Mouse (Mus musculus): Measurements from ENCODE around the gene Ets1. TPM values are rescaled to one million over a fixed set of nuclear protein-coding genes. Genes with fewer than 3 reads are reported as not detected.

Gene Ets1
- polyA plus RNA-seq, 1 experiment, result 13.2 TPM

- no peaks in the 10 kb centered on the region for H3K27me3 ChIP-seq (ENCODE audit: control insufficient read depth, insufficient read depth, low read length, poor library complexity, severe bottlenecking)
- no peak overlapping the region for H3K27ac ChIP-seq (ENCODE audit: insufficient read depth, low read length)
- H3K9me3 ChIP-seq (replicated peaks; ENCODE audit: control insufficient read depth, insufficient read depth, low read length, poor library complexity, severe bottlenecking), result no peaks in the 10 kb centered on the region
- H3K4me3 ChIP-seq (ENCODE audit: low read depth, low read length), result no peak overlapping the region
- H3K9ac ChIP-seq (ENCODE audit: low read depth, poor library complexity, severe bottlenecking), result no peak overlapping the region
- H3K4me1 ChIP-seq (ENCODE audit: control insufficient read depth, insufficient read depth, low read length), result no peaks in the 10 kb centered on the region
- TF ChIP-seq POLR2A (IDR thresholded peaks at IDR 0.05; ENCODE audit: insufficient read depth, low read length), result no peak
- TF ChIP-seq EP300 (IDR thresholded peaks at IDR 0.05; ENCODE audit: insufficient read depth, low read depth, low read length), result no peak
- no peak for TF ChIP-seq CTCF (IDR thresholded peaks at IDR 0.05; ENCODE audit: low read depth, low read length)
- no peaks in the 10 kb centered on the region for H3K36me3 ChIP-seq (ENCODE audit: control insufficient read depth, insufficient read depth, low read length, poor library complexity, severe bottlenecking)
Observed at GRCm38 (mm10) chr9:32619661-32620060, 16.4 kb upstream of the Ets1 start.

GRCm38 (mm10) chr9:32620446-32620845, 15.6 kb upstream of the Ets1 start:
- Histone ChIP-seq H3K27ac (ENCODE audit: insufficient read depth, low read length) (no peak overlapping the region), H3K36me3 (ENCODE audit: control insufficient read depth, insufficient read depth, low read length, poor library complexity, severe bottlenecking) (no peaks in the 10 kb centered on the region), H3K4me3 (ENCODE audit: low read depth, low read length) (no peak overlapping the region), H3K4me1 (ENCODE audit: control insufficient read depth, insufficient read depth, low read length) (no peaks in the 10 kb centered on the region), H3K9me3 (replicated peaks; ENCODE audit: control insufficient read depth, insufficient read depth, low read length, poor library complexity, severe bottlenecking) (no peaks in the 10 kb centered on the region), H3K9ac (ENCODE audit: low read depth, poor library complexity, severe bottlenecking) (no peak overlapping the region), H3K27me3 (ENCODE audit: control insufficient read depth, insufficient read depth, low read length, poor library complexity, severe bottlenecking) (no peaks in the 10 kb centered on the region; the same call in 1 of the 2 replicates)
- TF ChIP-seq CTCF (IDR thresholded peaks at IDR 0.05; ENCODE audit: low read depth, low read length) (no peak), EP300 (IDR thresholded peaks at IDR 0.05; ENCODE audit: insufficient read depth, low read depth, low read length) (no peak), POLR2A (IDR thresholded peaks at IDR 0.05; ENCODE audit: insufficient read depth, low read length) (no peak)

- no peaks in the 10 kb centered on the region; the same call in 1 of the 2 replicates for H3K27me3 ChIP-seq (ENCODE audit: control insufficient read depth, insufficient read depth, low read length, poor library complexity, severe bottlenecking)
- TF ChIP-seq POLR2A (IDR thresholded peaks at IDR 0.05; ENCODE audit: insufficient read depth, low read length) (no peak), EP300 (IDR thresholded peaks at IDR 0.05; ENCODE audit: insufficient read depth, low read depth, low read length) (no peak), CTCF (IDR thresholded peaks at IDR 0.05; ENCODE audit: low read depth, low read length) (no peak)
- H3K4me3 ChIP-seq (ENCODE audit: low read depth, low read length), result no peak overlapping the region
- no peak overlapping the region for H3K27ac ChIP-seq (ENCODE audit: insufficient read depth, low read length)
- no peaks in the 10 kb centered on the region for H3K4me1 ChIP-seq (ENCODE audit: control insufficient read depth, insufficient read depth, low read length)
- no peaks in the 10 kb centered on the region for H3K9me3 ChIP-seq (replicated peaks; ENCODE audit: control insufficient read depth, insufficient read depth, low read length, poor library complexity, severe bottlenecking)
- H3K9ac ChIP-seq (ENCODE audit: low read depth, poor library complexity, severe bottlenecking), result no peak overlapping the region
- no peaks in the 10 kb centered on the region for H3K36me3 ChIP-seq (ENCODE audit: control insufficient read depth, insufficient read depth, low read length, poor library complexity, severe bottlenecking)
Observed at GRCm38 (mm10) chr9:32629385-32629981, 6.5 kb upstream of the Ets1 start.

- Histone ChIP-seq H3K4me1 (ENCODE audit: control insufficient read depth, insufficient read depth, low read length) (no peaks in the 10 kb centered on the region), H3K9me3 (replicated peaks; ENCODE audit: control insufficient read depth, insufficient read depth, low read length, poor library complexity, severe bottlenecking) (no peaks in the 10 kb centered on the region), H3K27ac (ENCODE audit: insufficient read depth, low read length) (no peak overlapping the region), H3K27me3 (ENCODE audit: control insufficient read depth, insufficient read depth, low read length, poor library complexity, severe bottlenecking) (no peaks in the 10 kb centered on the region), H3K36me3 (ENCODE audit: control insufficient read depth, insufficient read depth, low read length, poor library complexity, severe bottlenecking) (no peaks in the 10 kb centered on the region), H3K4me3 (ENCODE audit: low read depth, low read length) (no peak overlapping the region), H3K9ac (ENCODE audit: low read depth, poor library complexity, severe bottlenecking) (no peak overlapping the region)
- TF ChIP-seq EP300 (IDR thresholded peaks at IDR 0.05; ENCODE audit: insufficient read depth, low read depth, low read length) (no peak), POLR2A (IDR thresholded peaks at IDR 0.05; ENCODE audit: insufficient read depth, low read length) (no peak), CTCF (IDR thresholded peaks at IDR 0.05; ENCODE audit: low read depth, low read length) (no peak)
Observed at GRCm38 (mm10) chr9:32631341-32631740, 4.7 kb upstream of the Ets1 start.

GRCm38 (mm10) chr9:32632237-32632636, 3.8 kb upstream of the Ets1 start:
- Histone ChIP-seq H3K27ac (ENCODE audit: insufficient read depth, low read length) (no peak overlapping the region), H3K27me3 (ENCODE audit: control insufficient read depth, insufficient read depth, low read length, poor library complexity, severe bottlenecking) (peaks cover 2% of the 10 kb centered on the region; the same call in 1 of the 2 replicates), H3K9ac (ENCODE audit: low read depth, poor library complexity, severe bottlenecking) (no peak overlapping the region), H3K4me3 (ENCODE audit: low read depth, low read length) (no peak overlapping the region), H3K9me3 (replicated peaks; ENCODE audit: control insufficient read depth, insufficient read depth, low read length, poor library complexity, severe bottlenecking) (no peaks in the 10 kb centered on the region), H3K36me3 (ENCODE audit: control insufficient read depth, insufficient read depth, low read length, poor library complexity, severe bottlenecking) (no peaks in the 10 kb centered on the region), H3K4me1 (ENCODE audit: control insufficient read depth, insufficient read depth, low read length) (no peaks in the 10 kb centered on the region)
- TF ChIP-seq CTCF (IDR thresholded peaks at IDR 0.05; ENCODE audit: low read depth, low read length) (no peak), POLR2A (IDR thresholded peaks at IDR 0.05; ENCODE audit: insufficient read depth, low read length) (no peak), EP300 (IDR thresholded peaks at IDR 0.05; ENCODE audit: insufficient read depth, low read depth, low read length) (no peak)

GRCm38 (mm10) chr9:32644981-32645380, 9.0 kb downstream of the Ets1 start:
- H3K27me3 ChIP-seq (ENCODE audit: control insufficient read depth, insufficient read depth, low read length, poor library complexity, severe bottlenecking), result no peaks in the 10 kb centered on the region
- H3K36me3 ChIP-seq (ENCODE audit: control insufficient read depth, insufficient read depth, low read length, poor library complexity, severe bottlenecking), result no peaks in the 10 kb centered on the region
- H3K4me1 ChIP-seq (ENCODE audit: control insufficient read depth, insufficient read depth, low read length), result no peaks in the 10 kb centered on the region
- H3K9me3 ChIP-seq (replicated peaks; ENCODE audit: control insufficient read depth, insufficient read depth, low read length, poor library complexity, severe bottlenecking), result no peaks in the 10 kb centered on the region
- no peak for TF ChIP-seq EP300 (IDR thresholded peaks at IDR 0.05; ENCODE audit: insufficient read depth, low read depth, low read length)
- TF ChIP-seq POLR2A (IDR thresholded peaks at IDR 0.05; ENCODE audit: insufficient read depth, low read length), result no peak
- no peak for TF ChIP-seq CTCF (IDR thresholded peaks at IDR 0.05; ENCODE audit: low read depth, low read length)
- H3K27ac ChIP-seq (ENCODE audit: insufficient read depth, low read length), result no peak overlapping the region
- H3K9ac ChIP-seq (ENCODE audit: low read depth, poor library complexity, severe bottlenecking), result no peak overlapping the region
- no peak overlapping the region for H3K4me3 ChIP-seq (ENCODE audit: low read depth, low read length)

All from ES-Bruce4 (cell line).